18 mouse cellular contexts compared by ENCODE assay signal in genomic region chr6:148375015-148375414, GRCm38 (mm10).
"Had no signal": no experiment of that assay in that cellular context is flagged by ENCODE, and none has a peak within 500 bp of the region (broad histone marks: within the 10 kb centered on the region; RNA-seq: fewer than 3 reads in every experiment).

No protein-coding gene starts in this region.

- H3K9me3 ChIP-seq: liver, embryonic 13.5 days; midbrain, embryonic 15.5 days; neural tube, embryonic 15.5 days; stomach, embryonic 15.5 days had no signal

- H3K4me1 ChIP-seq: liver, embryonic 13.5 days; midbrain, embryonic 15.5 days; neural tube, embryonic 12.5 days; stomach, embryonic 15.5 days had no signal

- H3K36me3 ChIP-seq: liver, embryonic 13.5 days; midbrain, embryonic 15.5 days; neural tube, embryonic 12.5 days; neural tube, embryonic 15.5 days; stomach, embryonic 15.5 days had no signal

- ATAC-seq: midbrain, embryonic 15.5 days had no signal

- H3K27me3 ChIP-seq: liver, embryonic 13.5 days; midbrain, embryonic 15.5 days; neural tube, embryonic 12.5 days; neural tube, embryonic 15.5 days; stomach, embryonic 15.5 days had no signal

- DNase-seq: kidney, adult 18-20 months; kidney, adult 9 months; kidney, postnatal 14 days; kidney, postnatal 4 days; layer of hippocampus, adult 9-11 months; layer of hippocampus, postnatal 36 days; liver, embryonic 13.5 days; lung, adult 2 months; lung, postnatal 14 days; lung, postnatal 4 days; right cerebral cortex, postnatal 25 days; spleen, adult 18-20 months; thymus, postnatal 25 days had no signal

- H3K9ac ChIP-seq: liver, embryonic 13.5 days; midbrain, embryonic 15.5 days; neural tube, embryonic 12.5 days; neural tube, embryonic 15.5 days; stomach, embryonic 15.5 days had no signal

- H3K4me2 ChIP-seq: liver, embryonic 13.5 days; midbrain, embryonic 11.5 days; midbrain, embryonic 15.5 days; neural tube, embryonic 12.5 days; neural tube, embryonic 15.5 days; stomach, embryonic 15.5 days had no signal

- H3K4me3 ChIP-seq: liver, embryonic 13.5 days; midbrain, embryonic 15.5 days; neural tube, embryonic 12.5 days; neural tube, embryonic 15.5 days; stomach, embryonic 15.5 days had no signal

- H3K27ac ChIP-seq: liver, embryonic 13.5 days; midbrain, embryonic 15.5 days; neural tube, embryonic 12.5 days; neural tube, embryonic 15.5 days; stomach, embryonic 15.5 days had no signal
